Mouse (Mus musculus): ENCODE results near the gene Wdr76.
"Not testable (repeated sequence)": the region's sequence is repeated elsewhere in the genome, so short reads cannot be mapped to it uniquely, and the experiment has no call there.

The Wdr76 gene

GRCm38 (mm10) chr2:121505942-121506882, at the start of gene Wdr76, which contains the start of gene Mfap1a:
Gene Wdr76 (plus strand): TSS chr2:121506723.
Gene Mfap1a (minus strand): TSS chr2:121506665.
- DNase-seq (ENCODE audit: low spot score), result peak; percentile 73

- no peak for DNase-seq (ENCODE audit: low spot score)
These were observed 46.5 kb upstream of the Wdr76 start for GRCm38 (mm10) chr2:121460071-121460470.

- DNase-seq (ENCODE audit: low spot score), result not testable (repeated sequence)
These were observed 37.5 kb upstream of the Wdr76 start for GRCm38 (mm10) chr2:121468982-121469381.

GRCm38 (mm10) chr2:121472783-121473182, 33.7 kb upstream of the Wdr76 start:
- DNase-seq (ENCODE audit: low spot score), result not testable (repeated sequence)

GRCm38 (mm10) chr2:121473301-121474179, 33.0 kb upstream of the Wdr76 start, which contains the start of gene Mfap1b:
Gene Mfap1b (minus strand): TSS chr2:121474067.
- peak; percentile 75 for DNase-seq (ENCODE audit: low spot score)

GRCm38 (mm10) chr2:121474180-121474535, 32.4 kb upstream of the Wdr76 start:
- DNase-seq (ENCODE audit: low spot score), result no peak

GRCm38 (mm10) chr2:121475306-121475705, 31.2 kb upstream of the Wdr76 start:
- DNase-seq (ENCODE audit: low spot score), result not testable (repeated sequence)

GRCm38 (mm10) chr2:121477491-121478266, 28.8 kb upstream of the Wdr76 start:
- DNase-seq (ENCODE audit: low spot score), result no peak

GRCm38 (mm10) chr2:121480498-121480897, 26.0 kb upstream of the Wdr76 start:
- no peak for DNase-seq (ENCODE audit: low spot score)

- not testable (repeated sequence) for DNase-seq (ENCODE audit: low spot score)
These were observed 25.6 kb upstream of the Wdr76 start for GRCm38 (mm10) chr2:121480916-121481315.

GRCm38 (mm10) chr2:121483576-121483975, 22.9 kb upstream of the Wdr76 start:
- no peak for DNase-seq (ENCODE audit: low spot score)

- not testable (repeated sequence) for DNase-seq (ENCODE audit: low spot score)
These were observed 22.1 kb upstream of the Wdr76 start for GRCm38 (mm10) chr2:121484403-121484802.

GRCm38 (mm10) chr2:121501550-121501949, 5.0 kb upstream of the Wdr76 start:
- DNase-seq (ENCODE audit: low spot score), result not testable (repeated sequence)

GRCm38 (mm10) chr2:121507173-121507950, 839 bp downstream of the Wdr76 start:
- no peak for DNase-seq (ENCODE audit: low spot score)

GRCm38 (mm10) chr2:121507951-121508330, 1.4 kb downstream of the Wdr76 start:
- DNase-seq (ENCODE audit: low spot score), result no peak

- DNase-seq (ENCODE audit: low spot score), result peak; percentile 55
These were observed 3.1 kb downstream of the Wdr76 start for GRCm38 (mm10) chr2:121509584-121509983.

GRCm38 (mm10) chr2:121511401-121511800, 4.9 kb downstream of the Wdr76 start:
- DNase-seq (ENCODE audit: low spot score), result no peak

GRCm38 (mm10) chr2:121512991-121513765, 6.7 kb downstream of the Wdr76 start:
- DNase-seq (ENCODE audit: low spot score), result not testable (repeated sequence)

- no peak for DNase-seq (ENCODE audit: low spot score)
These were observed 7.7 kb downstream of the Wdr76 start for GRCm38 (mm10) chr2:121514211-121514610.

GRCm38 (mm10) chr2:121518106-121518505, 11.6 kb downstream of the Wdr76 start:
- DNase-seq (ENCODE audit: low spot score), result no peak
